Mouse (Mus musculus): ENCODE results near the gene Fndc3b. TPM values are rescaled to one million over a fixed set of nuclear protein-coding genes. Genes with fewer than 3 reads are reported as not detected.

Fndc3b gene
- polyA plus RNA-seq, 1 experiment = 5.0 TPM

- Histone ChIP-seq H3K36me3 (ENCODE audit: control insufficient read depth, insufficient read depth, low read length) (no peaks in the 10 kb centered on the region), H3K27me3 (ENCODE audit: control insufficient read depth, insufficient read depth, low read length) (no peaks in the 10 kb centered on the region), H3K4me3 (ENCODE audit: control insufficient read depth, low read depth, low read length) (no peak overlapping the region), H3K4me1 (ENCODE audit: control insufficient read depth, insufficient read depth, low read length) (no peaks in the 10 kb centered on the region), H3K27ac (ENCODE audit: control insufficient read depth, insufficient read depth, low read depth, low read length) (no peak overlapping the region)
- TF ChIP-seq CTCF (IDR thresholded peaks at IDR 0.05; ENCODE audit: control insufficient read depth, insufficient read depth, insufficient replicate concordance, low read depth, low read length) (no peak), POLR2A (IDR thresholded peaks at IDR 0.05; ENCODE audit: control insufficient read depth, low read depth, low read length) (no peak)
These were observed 220.2 kb downstream of the Fndc3b start for GRCm38 (mm10) chr3:27490891-27491290.

- no peak for TF ChIP-seq POLR2A (IDR thresholded peaks at IDR 0.05; ENCODE audit: control insufficient read depth, low read depth, low read length)
- TF ChIP-seq CTCF (IDR thresholded peaks at IDR 0.05; ENCODE audit: control insufficient read depth, insufficient read depth, insufficient replicate concordance, low read depth, low read length) = no peak
- no peaks in the 10 kb centered on the region for H3K4me1 ChIP-seq (ENCODE audit: control insufficient read depth, insufficient read depth, low read length)
- H3K4me3 ChIP-seq (ENCODE audit: control insufficient read depth, low read depth, low read length) = no peak overlapping the region
- H3K36me3 ChIP-seq (ENCODE audit: control insufficient read depth, insufficient read depth, low read length) = no peaks in the 10 kb centered on the region
- H3K27ac ChIP-seq (ENCODE audit: control insufficient read depth, insufficient read depth, low read depth, low read length) = no peak overlapping the region
- H3K27me3 ChIP-seq (ENCODE audit: control insufficient read depth, insufficient read depth, low read length) = no peaks in the 10 kb centered on the region
These were observed 221.6 kb downstream of the Fndc3b start for GRCm38 (mm10) chr3:27489550-27489949.

DNA sequence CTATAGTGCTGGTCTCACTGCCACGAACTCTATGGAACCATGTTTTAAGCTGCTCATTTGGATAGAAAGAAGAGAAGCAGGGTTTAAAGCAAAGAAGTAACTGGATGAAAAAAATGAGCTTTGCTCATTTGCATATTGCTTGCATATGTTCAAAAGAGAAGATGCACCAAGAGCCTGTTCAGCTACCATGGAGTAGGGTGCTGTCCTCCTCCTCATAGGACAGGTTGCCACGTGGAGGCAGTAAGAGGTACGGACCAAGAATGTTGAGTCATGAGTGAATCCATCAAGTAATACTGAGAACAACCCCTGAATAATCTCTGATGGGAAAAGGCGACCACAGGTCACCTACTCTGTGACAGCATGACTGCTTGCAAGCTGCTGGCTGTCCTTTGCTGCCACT is 226.0 kb downstream of the Fndc3b start:
- Histone ChIP-seq H3K36me3 (ENCODE audit: control insufficient read depth, insufficient read depth, low read length) (no peaks in the 10 kb centered on the region), H3K27me3 (ENCODE audit: control insufficient read depth, insufficient read depth, low read length) (no peaks in the 10 kb centered on the region), H3K27ac (ENCODE audit: control insufficient read depth, insufficient read depth, low read depth, low read length) (no peak overlapping the region), H3K4me1 (ENCODE audit: control insufficient read depth, insufficient read depth, low read length) (no peaks in the 10 kb centered on the region), H3K4me3 (ENCODE audit: control insufficient read depth, low read depth, low read length) (no peak overlapping the region)
- no peak for TF ChIP-seq POLR2A (IDR thresholded peaks at IDR 0.05; ENCODE audit: control insufficient read depth, low read depth, low read length)

- Histone ChIP-seq H3K27ac (ENCODE audit: control insufficient read depth, insufficient read depth, low read depth, low read length) (no peak overlapping the region), H3K4me3 (ENCODE audit: control insufficient read depth, low read depth, low read length) (peak overlapping the region; percentile 12), H3K36me3 (ENCODE audit: control insufficient read depth, insufficient read depth, low read length) (no peaks in the 10 kb centered on the region), H3K27me3 (ENCODE audit: control insufficient read depth, insufficient read depth, low read length) (no peaks in the 10 kb centered on the region), H3K4me1 (ENCODE audit: control insufficient read depth, insufficient read depth, low read length) (no peaks in the 10 kb centered on the region)
- TF ChIP-seq POLR2A (IDR thresholded peaks at IDR 0.05; ENCODE audit: control insufficient read depth, low read depth, low read length) (no peak), CTCF (IDR thresholded peaks at IDR 0.05; ENCODE audit: control insufficient read depth, insufficient read depth, insufficient replicate concordance, low read depth, low read length) (no peak)
These were observed 226.4 kb downstream of the Fndc3b start for GRCm38 (mm10) chr3:27484698-27485097.

DNA sequence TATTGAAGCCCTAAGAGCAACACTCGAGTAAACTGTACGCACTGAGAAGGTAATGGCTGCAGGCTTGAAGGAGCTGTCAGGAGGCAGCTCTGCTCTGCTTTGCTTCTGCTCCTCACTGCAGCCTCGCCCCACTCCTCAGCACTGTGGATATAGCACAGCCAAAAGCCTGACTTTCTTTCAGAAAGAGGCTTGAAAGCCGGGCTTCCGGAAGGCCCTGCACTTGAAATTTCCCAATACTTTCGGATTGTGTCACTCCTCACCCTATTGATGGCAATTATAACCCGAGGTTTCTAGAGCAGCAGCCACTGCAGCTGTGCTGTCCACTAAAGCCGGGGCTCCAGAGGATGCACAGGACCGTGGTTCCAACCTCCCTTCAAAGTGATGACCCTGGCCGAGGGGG is 227.3 kb downstream of the Fndc3b start:
- H3K36me3 ChIP-seq (ENCODE audit: control insufficient read depth, insufficient read depth, low read length) = no peaks in the 10 kb centered on the region
- no peak overlapping the region for H3K27ac ChIP-seq (ENCODE audit: control insufficient read depth, insufficient read depth, low read depth, low read length)
- no peaks in the 10 kb centered on the region for H3K27me3 ChIP-seq (ENCODE audit: control insufficient read depth, insufficient read depth, low read length)
- H3K4me3 ChIP-seq (ENCODE audit: control insufficient read depth, low read depth, low read length) = peak overlapping the region; percentile 76
- no peak for TF ChIP-seq POLR2A (IDR thresholded peaks at IDR 0.05; ENCODE audit: control insufficient read depth, low read depth, low read length)
- TF ChIP-seq CTCF (IDR thresholded peaks at IDR 0.05; ENCODE audit: control insufficient read depth, insufficient read depth, insufficient replicate concordance, low read depth, low read length) = no peak
- no peaks in the 10 kb centered on the region for H3K4me1 ChIP-seq (ENCODE audit: control insufficient read depth, insufficient read depth, low read length)

- Histone ChIP-seq H3K27ac (ENCODE audit: control insufficient read depth, insufficient read depth, low read depth, low read length) (no peak overlapping the region), H3K4me3 (ENCODE audit: control insufficient read depth, low read depth, low read length) (peak overlapping the region; percentile 76), H3K4me1 (ENCODE audit: control insufficient read depth, insufficient read depth, low read length) (no peaks in the 10 kb centered on the region), H3K36me3 (ENCODE audit: control insufficient read depth, insufficient read depth, low read length) (no peaks in the 10 kb centered on the region), H3K27me3 (ENCODE audit: control insufficient read depth, insufficient read depth, low read length) (no peaks in the 10 kb centered on the region)
- TF ChIP-seq POLR2A (IDR thresholded peaks at IDR 0.05; ENCODE audit: control insufficient read depth, low read depth, low read length) = no peak
- TF ChIP-seq CTCF (IDR thresholded peaks at IDR 0.05; ENCODE audit: control insufficient read depth, insufficient read depth, insufficient replicate concordance, low read depth, low read length) = no peak
These were observed 227.8 kb downstream of the Fndc3b start for GRCm38 (mm10) chr3:27483321-27483720.

DNA sequence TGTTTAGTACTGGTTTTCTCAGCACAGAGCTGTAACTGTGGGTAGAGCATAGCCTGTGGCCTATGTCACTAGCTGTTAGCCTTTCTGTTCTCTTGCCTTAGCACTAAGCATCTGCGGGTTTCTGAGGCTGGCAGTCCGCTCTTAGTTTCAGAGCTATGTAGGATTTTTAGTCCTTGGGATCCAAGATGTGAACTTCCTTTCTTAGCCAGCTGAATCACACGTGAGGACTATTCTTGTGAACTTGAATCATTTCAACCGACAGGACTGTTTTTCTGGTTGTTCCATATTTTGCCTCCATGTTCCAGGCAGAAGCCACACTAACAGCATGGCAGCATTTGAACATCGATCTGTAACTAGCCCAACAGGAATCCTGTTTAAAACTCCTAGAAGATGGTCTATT is 229.4 kb downstream of the Fndc3b start:
- Histone ChIP-seq H3K36me3 (ENCODE audit: control insufficient read depth, insufficient read depth, low read length) (no peaks in the 10 kb centered on the region), H3K27ac (ENCODE audit: control insufficient read depth, insufficient read depth, low read depth, low read length) (no peak overlapping the region; the same call in 1 of the 2 replicates), H3K4me1 (ENCODE audit: control insufficient read depth, insufficient read depth, low read length) (no peaks in the 10 kb centered on the region), H3K27me3 (ENCODE audit: control insufficient read depth, insufficient read depth, low read length) (no peaks in the 10 kb centered on the region), H3K4me3 (ENCODE audit: control insufficient read depth, low read depth, low read length) (peak overlapping the region; percentile 64)
- TF ChIP-seq POLR2A (IDR thresholded peaks at IDR 0.05; ENCODE audit: control insufficient read depth, low read depth, low read length) (no peak), CTCF (IDR thresholded peaks at IDR 0.05; ENCODE audit: control insufficient read depth, insufficient read depth, insufficient replicate concordance, low read depth, low read length) (no peak)

GRCm38 (mm10) chr3:27479378-27479777 is 231.7 kb downstream of the Fndc3b start:
- H3K4me1 ChIP-seq (ENCODE audit: control insufficient read depth, insufficient read depth, low read length) = no peaks in the 10 kb centered on the region
- no peak for TF ChIP-seq POLR2A (IDR thresholded peaks at IDR 0.05; ENCODE audit: control insufficient read depth, low read depth, low read length)
- no peak for TF ChIP-seq CTCF (IDR thresholded peaks at IDR 0.05; ENCODE audit: control insufficient read depth, insufficient read depth, insufficient replicate concordance, low read depth, low read length)
- H3K27me3 ChIP-seq (ENCODE audit: control insufficient read depth, insufficient read depth, low read length) = no peaks in the 10 kb centered on the region
- peak overlapping the region; percentile 28 for H3K4me3 ChIP-seq (ENCODE audit: control insufficient read depth, low read depth, low read length)
- H3K27ac ChIP-seq (ENCODE audit: control insufficient read depth, insufficient read depth, low read depth, low read length) = no peak overlapping the region
- no peaks in the 10 kb centered on the region for H3K36me3 ChIP-seq (ENCODE audit: control insufficient read depth, insufficient read depth, low read length)
